Mouse (Mus musculus) cerebellum, adult 2 months (tissue): ENCODE measurements around the gene Mpv17l2. TPM values are rescaled to one million over a fixed set of nuclear protein-coding genes. Genes with fewer than 3 reads are reported as not detected.

Source experiments
- DNase-seq, 2 experiments: peaks; one replicate each; pipeline ENCODE4 v3.0.0; 2021
- H3K27ac ChIP-seq: fragments of 200-500 bp; 2 replicates; pipeline ENCODE4 v1.5.1; 2012; ENCODE audit warnings: low read length, control low read depth, inconsistent platforms; ENCODE audit not compliant: insufficient read depth
- H3K27me3 ChIP-seq: fragments of 200-500 bp; 2 replicates; pipeline ENCODE4 v1.6.1; 2012; ENCODE audit warnings: inconsistent platforms, mild to moderate bottlenecking, low read length, moderate library complexity; ENCODE audit not compliant: control insufficient read depth, insufficient read depth
- H3K4me1 ChIP-seq: fragments of 200-500 bp; 2 replicates; pipeline ENCODE4 v1.6.1; 2011; ENCODE audit warnings: low read length; ENCODE audit not compliant: control insufficient read depth, insufficient read depth
- H3K4me3 ChIP-seq: fragments of 200-500 bp; replicated peaks from 2 replicates; pipeline ENCODE3; 2011; ENCODE audit warnings: mild to moderate bottlenecking, low read depth, low read length, control low read depth; ENCODE audit not compliant: insufficient read depth
- CTCF ChIP-seq: fragments of 200-500 bp; IDR thresholded peaks from 2 replicates; pipeline ENCODE4 v1.5.1; 2011; ENCODE audit warnings: low read depth, mild to moderate bottlenecking, control low read depth, low read length, moderate library complexity, borderline replicate concordance; ENCODE audit not compliant: insufficient read depth
- POLR2A ChIP-seq: fragments of 200-500 bp; IDR thresholded peaks from 2 replicates; pipeline ENCODE4 v1.6.1; 2011; ENCODE audit warnings: low read length, control low read depth, borderline replicate concordance; ENCODE audit not compliant: insufficient read depth
- WGBS: fragments of 180-500 bp; shearing (Covaris S2); methylation state at CpG from one replicate; pipeline ENCODE4 v1.1.7; 2018; 5-methylcytosine and 5-hydroxymethylcytosine counted together
- polyA plus RNA-seq: library from polyadenylated mRNA; depleted of rRNA; stranded (reverse); fragments of >200 nt; gene quantifications from 2 replicates; pipeline ENCODE4 v1.2.3, GENCODE M21; 2012

The Mpv17l2 gene
- polyA plus RNA-seq, 1 experiment: 83.4 TPM

GRCm38 (mm10) chr8:70795370-70795769 lies 34.6 kb upstream of the Mpv17l2 start:
- peak; percentile 39; the same call in 1 of the 2 replicates for TF ChIP-seq CTCF
- TF ChIP-seq POLR2A: no peak
- H3K27me3 ChIP-seq: no peaks in the 10 kb centered on the region
- no peak for DNase-seq
- H3K4me1 ChIP-seq: peaks cover 6% of the 10 kb centered on the region
- no peak overlapping the region for H3K4me3 ChIP-seq
- WGBS: 92% methylated on average over 2 of the region's 2 CpGs
- H3K27ac ChIP-seq: no peak overlapping the region

GRCm38 (mm10) chr8:70794215-70794614 lies 33.5 kb upstream of the Mpv17l2 start:
- no peak for DNase-seq
- H3K4me1 ChIP-seq: peaks cover 8% of the 10 kb centered on the region
- H3K27me3 ChIP-seq: no peaks in the 10 kb centered on the region
- H3K27ac ChIP-seq: no peak overlapping the region
- WGBS: 88% methylated on average over 2 of the region's 2 CpGs
- H3K4me3 ChIP-seq: no peak overlapping the region
- TF ChIP-seq POLR2A (no peak), CTCF (no peak)

GRCm38 (mm10) chr8:70792700-70793099 lies 32.0 kb upstream of the Mpv17l2 start:
- no peak overlapping the region for H3K27ac ChIP-seq
- WGBS: 1% methylated on average over 20 of the region's 20 CpGs
- no peaks in the 10 kb centered on the region for H3K27me3 ChIP-seq
- peaks cover 18% of the 10 kb centered on the region for H3K4me1 ChIP-seq
- TF ChIP-seq CTCF (no peak), POLR2A (no peak)
- DNase-seq: peak in 1 of 2 experiments; percentile 68
- peak overlapping the region; percentile 28 for H3K4me3 ChIP-seq

- Histone ChIP-seq H3K4me3 (peak overlapping the region; percentile 28), H3K4me1 (peaks cover 22% of the 10 kb centered on the region), H3K27me3 (no peaks in the 10 kb centered on the region), H3K27ac (no peak overlapping the region)
- DNase-seq: peak; percentile 84 to 89
- TF ChIP-seq POLR2A: peak; percentile 13; the same call in 1 of the 2 replicates
- no peak for TF ChIP-seq CTCF
- WGBS: 2% methylated on average over 58 of the region's 58 CpGs
These were observed 31.4 kb upstream of the Mpv17l2 start for GRCm38 (mm10) chr8:70791975-70792691.

GRCm38 (mm10) chr8:70791294-70791701 lies 30.6 kb upstream of the Mpv17l2 start:
- WGBS: 72% methylated on average over 7 of the region's 7 CpGs
- Histone ChIP-seq H3K27ac (no peak overlapping the region), H3K27me3 (no peaks in the 10 kb centered on the region), H3K4me1 (peaks cover 23% of the 10 kb centered on the region), H3K4me3 (no peak overlapping the region)
- DNase-seq: no peak
- TF ChIP-seq POLR2A (no peak), CTCF (no peak)

- no peak for DNase-seq
- TF ChIP-seq CTCF: no peak
- no peak for TF ChIP-seq POLR2A
- peaks cover 23% of the 10 kb centered on the region for H3K4me1 ChIP-seq
- H3K27ac ChIP-seq: no peak overlapping the region
- H3K4me3 ChIP-seq: no peak overlapping the region
- H3K27me3 ChIP-seq: no peaks in the 10 kb centered on the region
- WGBS: 57% methylated on average over 8 of the region's 8 CpGs
These were observed 30.1 kb upstream of the Mpv17l2 start for GRCm38 (mm10) chr8:70790846-70791245.

- H3K4me3 ChIP-seq: no peak overlapping the region
- DNase-seq: peak in 1 of 2 experiments; percentile 31
- TF ChIP-seq CTCF (no peak), POLR2A (no peak)
- WGBS: 45% methylated on average over 10 of the region's 10 CpGs
- no peaks in the 10 kb centered on the region for H3K27me3 ChIP-seq
- no peak overlapping the region for H3K27ac ChIP-seq
- peaks cover 23% of the 10 kb centered on the region for H3K4me1 ChIP-seq
These were observed 28.3 kb upstream of the Mpv17l2 start for GRCm38 (mm10) chr8:70789046-70789445.

- H3K4me3 ChIP-seq: peak overlapping the region; percentile 47
- 7% methylated on average over 30 of the region's 30 CpGs for WGBS
- DNase-seq: peak; percentile 90 to 93
- no peak for TF ChIP-seq CTCF
- no peak for TF ChIP-seq POLR2A
- H3K27ac ChIP-seq: no peak overlapping the region
- H3K27me3 ChIP-seq: no peaks in the 10 kb centered on the region
- H3K4me1 ChIP-seq: peaks cover 23% of the 10 kb centered on the region
These were observed 27.4 kb upstream of the Mpv17l2 start for GRCm38 (mm10) chr8:70787941-70788667.
